Mouse (Mus musculus): Measurements from ENCODE around the gene Kpnb1.
A peak's percentile ranks its signal among the peaks of the same experiment; 100 is the strongest.

The Kpnb1 gene

DNA sequence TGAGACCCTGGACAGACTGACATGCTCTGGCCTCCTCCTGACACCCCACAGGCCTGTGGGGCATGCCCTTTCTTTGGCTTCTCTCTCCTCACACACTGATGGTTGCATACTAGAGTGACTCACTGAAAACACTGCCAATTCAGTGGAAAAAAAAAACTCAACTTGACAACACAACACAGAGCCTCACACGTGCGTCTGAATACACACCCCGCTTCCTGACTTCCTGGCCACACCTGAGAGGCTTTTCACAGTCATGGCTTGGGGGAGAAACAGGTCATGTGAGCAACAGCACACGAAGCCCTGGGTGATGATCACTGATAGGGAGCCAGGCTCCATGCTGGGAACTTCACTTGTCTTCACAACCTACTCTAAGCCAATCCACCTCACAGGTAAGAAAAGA lies 46.9 kb downstream of the Kpnb1 start:
- no peak for DNase-seq

DNA sequence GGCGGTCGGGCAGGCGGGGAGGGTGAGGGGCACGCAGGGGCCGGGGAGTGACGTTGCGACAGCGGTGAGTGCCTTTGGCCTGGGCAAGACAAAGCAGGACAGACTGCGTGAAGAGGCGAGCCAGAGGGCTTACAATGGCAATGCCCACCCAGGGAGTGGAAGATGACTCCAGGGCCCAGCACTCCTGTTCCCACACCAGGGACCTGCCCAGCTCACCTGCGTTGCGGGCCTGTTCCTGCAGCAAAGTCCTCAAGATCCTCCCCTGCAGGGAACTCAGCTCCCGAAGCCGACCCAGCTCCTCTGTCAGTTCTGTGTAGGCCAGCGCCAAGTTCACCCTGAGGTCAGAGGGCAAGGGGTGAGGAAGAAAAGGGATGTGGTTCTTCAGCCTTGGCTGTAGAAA lies 48.4 kb downstream of the Kpnb1 start:
- no peak for DNase-seq

- peak; percentile 51 for DNase-seq
Observed at GRCm38 (mm10) chr11:97138554-97139226, 49.0 kb downstream of the Kpnb1 start.

- DNase-seq, result no peak
Observed at GRCm38 (mm10) chr11:97133270-97133669, 54.4 kb downstream of the Kpnb1 start.

DNA sequence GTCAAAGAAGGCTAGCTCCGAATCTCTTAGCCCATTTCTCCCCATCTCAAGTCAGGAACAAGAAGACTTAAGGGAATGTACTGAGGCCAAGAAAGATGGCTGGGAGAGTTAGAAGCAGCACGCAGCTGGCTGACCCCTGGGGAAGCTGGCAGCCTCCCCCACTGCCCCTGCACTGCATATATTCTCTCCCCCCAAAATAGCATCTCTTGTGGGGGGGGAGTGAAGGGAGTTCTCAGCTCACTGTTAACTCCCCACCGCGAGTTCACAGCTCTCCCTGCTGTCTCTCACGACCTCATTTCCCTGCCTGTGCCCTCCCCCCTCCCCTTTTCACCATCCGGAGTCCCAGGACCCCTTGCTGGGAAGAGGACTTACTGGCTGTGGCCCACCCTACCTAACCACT lies 55.5 kb downstream of the Kpnb1 start:
- DNase-seq, result no peak

DNA sequence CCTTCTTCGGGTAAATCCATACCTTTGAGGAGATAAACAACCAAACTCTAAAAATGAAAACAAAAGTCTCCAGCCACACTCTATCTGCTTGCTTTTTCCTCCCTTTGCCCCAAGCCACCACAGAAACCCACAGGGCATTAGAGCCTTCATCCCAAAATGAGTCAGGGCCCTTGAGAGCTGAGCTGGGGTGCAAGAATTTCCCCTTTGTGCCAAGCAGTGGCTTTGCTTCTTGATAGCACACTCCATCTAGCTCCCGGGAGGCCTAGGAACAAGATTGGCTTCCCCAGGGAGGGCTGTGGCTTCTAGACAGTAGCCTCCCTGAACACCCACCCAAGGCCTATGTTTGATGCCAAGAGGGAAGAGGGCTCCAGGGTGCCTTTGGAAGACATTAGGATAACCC lies 56.0 kb downstream of the Kpnb1 start:
- DNase-seq, result no peak

DNA sequence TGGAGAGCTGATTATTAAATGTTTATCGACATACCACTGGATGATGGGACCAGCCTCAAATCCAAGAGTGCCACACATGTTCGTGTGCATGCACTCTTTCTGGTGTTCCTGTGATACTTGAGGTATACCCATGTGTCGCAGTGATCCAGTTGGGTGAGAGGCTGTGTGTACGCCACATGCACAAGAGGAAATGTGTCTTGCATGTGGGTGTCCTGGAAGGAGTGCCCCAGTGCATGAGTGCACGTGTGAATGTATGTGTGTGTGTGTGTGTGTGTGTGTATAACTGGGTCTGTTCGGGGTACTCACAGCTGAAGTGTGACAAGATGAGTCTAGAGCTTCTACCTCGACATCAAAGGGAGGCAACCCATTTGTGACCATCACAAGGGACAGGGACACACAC lies 57.4 kb downstream of the Kpnb1 start:
- no peak for DNase-seq

- no peak for DNase-seq
Observed at GRCm38 (mm10) chr11:97128956-97129355, 58.7 kb downstream of the Kpnb1 start.

- DNase-seq, result no peak
Observed at GRCm38 (mm10) chr11:97127470-97128223, 60.0 kb downstream of the Kpnb1 start.

GRCm38 (mm10) chr11:97126645-97127468 lies 60.8 kb downstream of the Kpnb1 start:
- no peak for DNase-seq

DNA sequence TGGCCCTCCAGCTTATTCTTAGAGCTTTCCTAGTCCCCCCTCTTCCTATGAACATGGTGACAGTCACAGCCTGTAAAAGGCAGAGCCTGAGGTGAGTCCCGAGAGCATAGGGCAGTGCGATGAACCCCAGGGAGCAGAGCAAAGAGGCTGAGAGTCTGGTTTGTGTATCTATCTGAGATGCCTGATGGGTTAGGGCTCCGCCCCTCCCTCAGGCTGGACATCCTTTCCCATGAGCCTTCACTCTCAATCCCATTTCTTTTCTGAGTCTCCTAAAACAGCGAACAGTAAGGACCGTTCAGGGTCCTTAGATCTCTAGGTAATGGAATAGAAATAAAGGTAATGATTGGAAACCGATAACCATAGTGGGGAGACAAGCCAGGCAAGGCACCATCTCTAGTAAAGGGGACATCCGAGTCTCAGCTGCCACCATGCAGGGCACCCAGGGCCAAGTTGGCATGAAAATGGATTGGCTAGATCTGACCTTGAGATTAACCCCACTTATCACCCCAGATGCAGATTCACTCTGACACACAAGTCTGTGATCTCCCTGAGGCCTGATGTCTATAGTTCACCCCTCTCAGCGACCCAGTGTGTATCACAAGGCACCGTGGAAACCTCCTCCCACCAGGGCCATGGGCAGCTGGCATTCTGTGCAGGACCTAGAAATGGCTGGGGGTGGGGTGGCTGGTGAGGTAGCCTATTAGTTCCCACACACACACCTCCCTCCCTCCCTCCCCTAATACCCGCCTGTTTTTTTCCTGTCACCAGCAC lies 63.2 kb downstream of the Kpnb1 start:
- no peak for DNase-seq

GRCm38 (mm10) chr11:97123282-97123890 lies 64.3 kb downstream of the Kpnb1 start:
- no peak for DNase-seq

- DNase-seq, result no peak
Observed at GRCm38 (mm10) chr11:97120641-97121040, 67.0 kb downstream of the Kpnb1 start.

- DNase-seq, result no peak
Observed at GRCm38 (mm10) chr11:97120221-97120620, 67.5 kb downstream of the Kpnb1 start.

GRCm38 (mm10) chr11:97115797-97116196 lies 71.9 kb downstream of the Kpnb1 start:
- no peak for DNase-seq

DNA sequence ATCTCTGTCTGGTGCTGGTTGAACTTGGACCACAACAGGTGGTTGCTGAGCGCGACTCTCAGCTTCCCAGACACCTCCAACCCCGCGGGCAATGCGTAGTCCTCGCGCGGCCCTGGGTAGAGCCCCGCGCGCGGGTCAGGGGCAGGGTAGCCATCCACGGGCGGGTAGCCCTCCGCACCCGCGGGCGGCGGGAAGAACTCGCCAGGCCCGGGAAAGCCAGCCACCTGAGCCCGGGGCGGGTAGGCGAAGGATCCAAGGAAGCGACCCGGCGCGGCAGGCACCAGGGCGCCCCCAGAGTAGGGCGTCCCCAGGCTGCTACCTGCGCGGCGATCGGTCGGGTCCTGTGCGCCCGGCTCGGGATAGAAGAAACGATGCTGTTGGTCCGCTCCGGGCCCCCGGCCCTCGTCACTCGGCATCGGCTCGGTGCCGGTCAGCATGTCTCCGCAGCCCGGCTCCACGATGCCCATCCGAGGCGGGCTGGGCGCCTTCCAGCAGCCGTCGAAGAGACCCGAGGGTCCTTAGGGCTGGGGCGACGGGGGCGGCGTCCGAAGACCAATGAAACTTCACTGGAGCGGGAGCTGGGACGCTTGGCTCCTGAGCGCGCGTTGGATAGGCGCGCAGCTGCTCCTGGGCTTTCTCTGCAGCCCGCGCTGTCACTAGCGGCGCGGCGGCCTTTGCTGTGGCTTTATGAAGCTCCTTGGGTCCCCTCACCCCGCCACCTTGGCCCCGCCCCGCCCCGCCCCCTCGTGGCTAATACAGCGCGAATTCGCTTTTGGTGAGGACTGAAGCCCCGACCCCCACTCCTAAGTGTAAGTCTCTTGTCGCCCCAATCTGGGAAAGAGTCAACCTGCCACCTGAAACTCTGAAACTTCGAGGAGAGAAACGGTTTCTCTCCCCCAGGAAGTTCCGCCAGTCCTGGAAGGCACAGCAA lies 72.7 kb downstream of the Kpnb1 start, which contains the start of gene Tbx21:
Tbx21 (minus strand) TSS at position 661 of the 931 bp plus-strand sequence.
- no peak for DNase-seq

DNA sequence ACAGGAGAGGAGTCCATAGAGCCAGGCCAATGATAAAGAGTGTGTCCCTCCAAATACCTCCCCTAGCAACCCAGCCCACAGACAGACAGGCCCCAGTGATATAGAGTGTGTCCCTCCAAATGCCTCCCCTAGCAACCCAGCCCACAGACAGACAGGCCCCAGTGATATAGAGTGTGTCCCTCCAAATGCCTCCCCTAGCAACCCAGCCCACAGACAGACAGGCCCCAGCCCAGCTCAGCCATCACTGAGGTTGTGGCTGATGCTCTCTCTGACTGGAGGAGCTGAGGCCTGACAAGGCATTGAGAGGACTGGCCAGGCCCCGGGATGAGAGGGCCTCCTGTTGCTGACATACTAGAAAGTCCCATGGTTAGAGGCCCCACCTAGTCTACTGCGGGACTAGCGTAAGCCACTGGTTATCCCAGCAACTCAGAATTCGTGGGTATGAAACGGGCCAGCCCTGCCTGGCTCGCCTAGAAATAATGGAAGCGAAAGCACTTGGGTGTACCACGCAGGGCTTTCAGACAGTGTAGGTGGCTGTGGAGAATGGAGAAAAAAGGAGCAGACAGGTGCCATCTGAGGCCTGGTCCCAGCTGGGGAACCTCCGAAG lies 75.1 kb downstream of the Kpnb1 start:
- DNase-seq, result no peak
